Mouse (Mus musculus) thymus, adult 2 months (tissue): Measurements from ENCODE around the gene Gemin6. TPM values are rescaled to one million over a fixed set of nuclear protein-coding genes. Genes with fewer than 3 reads are reported as not detected.
"Not testable (repeated sequence)": the region's sequence is repeated elsewhere in the genome, so short reads cannot be mapped to it uniquely, and the experiment has no call there.

Experiments used
- DNase-seq: peaks from one replicate; pipeline ENCODE4 v3.0.0; 2021
- H3K27ac ChIP-seq: fragments of 200-500 bp; 2 replicates; pipeline ENCODE4 v1.5.1; 2012; ENCODE audit warnings: low read length, control low read depth; ENCODE audit not compliant: control insufficient read depth, insufficient read depth
- H3K27me3 ChIP-seq: fragments of 200-500 bp; 2 replicates; pipeline ENCODE4 v1.6.1; 2012; ENCODE audit warnings: mild to moderate bottlenecking, low read length, moderate library complexity, mixed read lengths; ENCODE audit not compliant: control insufficient read depth, insufficient read depth
- H3K36me3 ChIP-seq: fragments of 200-500 bp; 2 replicates; pipeline ENCODE4 v1.6.1; 2012; ENCODE audit warnings: mild to moderate bottlenecking, low read length, moderate library complexity; ENCODE audit not compliant: control insufficient read depth, insufficient read depth
- H3K4me1 ChIP-seq: fragments of 200-500 bp; replicated peaks from 2 replicates; pipeline ENCODE4 v1.6.1; 2012; ENCODE audit warnings: low read length; ENCODE audit not compliant: control insufficient read depth, insufficient read depth
- H3K4me3 ChIP-seq: fragments of 200-500 bp; 2 replicates; pipeline ENCODE4 v1.5.1; 2012; ENCODE audit warnings: mild to moderate bottlenecking, low read length, control low read depth, moderate library complexity; ENCODE audit not compliant: control insufficient read depth, insufficient read depth
- CTCF ChIP-seq: fragments of 200-500 bp; IDR thresholded peaks from 2 replicates; pipeline ENCODE4 v1.5.1; 2012; ENCODE audit warnings: mild to moderate bottlenecking, control low read depth, low read length, moderate library complexity, borderline replicate concordance; ENCODE audit not compliant: control insufficient read depth, poor library complexity, insufficient read depth; ENCODE audit errors: extremely low read depth
- POLR2A ChIP-seq: fragments of 200-500 bp; IDR thresholded peaks from 2 replicates; pipeline ENCODE4 v1.6.1; 2012; ENCODE audit warnings: mild to moderate bottlenecking, low read length, control low read depth, moderate library complexity; ENCODE audit not compliant: control insufficient read depth, poor library complexity, insufficient read depth; ENCODE audit errors: extremely low read depth
- WGBS: fragments of 180-500 bp; shearing (Covaris S2); methylation state at CpG from one replicate; pipeline ENCODE4 v1.1.7; 2018; 5-methylcytosine and 5-hydroxymethylcytosine counted together
- polyA plus RNA-seq: library from polyadenylated mRNA; depleted of rRNA; stranded (reverse); fragments of >200 nt; gene quantifications from 2 replicates; pipeline ENCODE4 v1.2.3, GENCODE M21; 2012; rRNA removed

Gemin6 gene
- polyA plus RNA-seq, 1 experiment: 4.6 TPM

DNA sequence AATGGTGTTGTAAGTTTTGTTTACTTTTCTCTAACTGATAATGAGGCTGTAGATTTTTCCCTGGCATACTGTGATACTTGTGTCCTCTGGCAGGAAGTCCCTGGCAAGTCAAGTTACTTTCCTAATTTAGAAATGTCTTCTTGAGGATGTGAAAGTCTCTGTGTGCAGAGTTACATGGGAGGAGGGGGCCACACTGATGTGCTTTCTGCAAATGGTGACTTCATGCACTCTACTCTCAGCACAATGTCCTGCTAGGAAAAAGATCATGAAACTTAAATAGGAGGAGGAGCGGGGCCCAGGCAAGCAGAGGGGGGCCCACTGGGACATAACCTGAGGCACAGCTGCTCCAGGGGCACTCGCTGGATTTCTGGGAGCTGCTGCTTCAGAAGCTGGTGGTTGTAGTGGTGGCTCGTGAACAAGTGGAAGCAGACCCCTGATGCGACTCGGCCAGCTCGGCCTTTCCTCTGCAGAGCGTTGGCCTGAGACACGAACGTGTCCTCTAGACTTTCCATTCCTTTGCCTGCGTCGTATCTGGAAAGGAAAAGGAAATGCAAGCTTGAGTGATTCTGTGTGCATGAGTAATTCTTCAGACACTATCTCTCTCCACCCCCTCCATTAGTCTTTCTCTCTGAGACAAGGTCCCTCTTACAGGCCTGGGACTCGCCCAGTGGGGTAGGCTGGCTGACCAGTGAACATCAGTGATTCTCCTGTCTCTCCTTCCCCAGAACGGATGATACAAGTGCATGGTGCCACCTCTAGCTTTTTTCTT is 28.7 kb downstream of the Gemin6 start:
- no peaks in the 10 kb centered on the region for H3K4me1 ChIP-seq
- no peak overlapping the region for H3K4me3 ChIP-seq
- TF ChIP-seq POLR2A (no peak), CTCF (no peak)
- peaks cover 60% of the 10 kb centered on the region for H3K36me3 ChIP-seq
- H3K27ac ChIP-seq: no peak overlapping the region
- H3K27me3 ChIP-seq: no peaks in the 10 kb centered on the region
- DNase-seq: no peak
- WGBS: 94% methylated on average over 13 of the region's 13 CpGs

DNA sequence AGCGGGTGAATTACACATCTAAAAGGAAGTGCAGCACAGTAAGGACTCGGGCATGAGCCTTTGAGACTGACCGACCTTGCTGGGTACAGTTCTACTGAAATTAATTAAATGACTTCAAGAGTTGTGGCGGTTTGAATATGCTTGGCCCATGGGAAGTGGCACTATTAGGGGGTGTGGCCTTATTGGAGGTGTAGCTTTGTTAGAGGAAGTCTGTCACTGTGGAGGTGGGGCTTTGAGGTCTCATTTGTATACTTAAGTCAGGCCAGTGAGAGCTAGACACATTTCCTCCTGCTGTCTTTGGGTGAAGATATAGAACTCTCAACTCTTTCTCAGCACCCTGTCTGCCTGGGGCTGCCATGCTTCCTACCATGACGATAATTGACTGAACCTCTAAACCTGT is 30.2 kb downstream of the Gemin6 start:
- no peak for DNase-seq
- peaks cover 64% of the 10 kb centered on the region for H3K36me3 ChIP-seq
- WGBS: over 99% methylated on average over 5 of the region's 5 CpGs
- no peaks in the 10 kb centered on the region for H3K27me3 ChIP-seq
- TF ChIP-seq CTCF (no peak), POLR2A (no peak)
- H3K27ac ChIP-seq: no peak overlapping the region
- no peak overlapping the region for H3K4me3 ChIP-seq
- no peaks in the 10 kb centered on the region for H3K4me1 ChIP-seq

DNA sequence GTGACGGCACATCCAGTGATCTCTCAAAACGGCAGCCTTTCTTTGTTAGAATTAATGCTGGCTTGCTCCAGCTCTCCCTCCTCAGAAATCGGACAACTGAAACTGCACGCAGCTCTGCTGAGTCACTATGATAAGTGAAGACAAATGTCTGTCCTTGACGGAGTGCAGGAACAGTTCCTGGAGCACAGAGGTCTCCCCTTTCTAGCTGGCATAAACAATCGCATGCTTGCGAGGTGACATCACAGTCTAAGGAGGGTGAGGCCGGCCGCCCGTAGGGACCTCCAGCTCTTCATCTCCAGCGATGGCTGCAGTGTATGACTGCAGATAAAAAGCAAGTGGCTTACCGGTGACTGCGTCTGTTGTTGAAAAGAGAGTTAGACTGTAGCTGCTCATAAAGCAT is 31.0 kb downstream of the Gemin6 start:
- Histone ChIP-seq H3K36me3 (peaks cover 61% of the 10 kb centered on the region), H3K4me3 (no peak overlapping the region), H3K4me1 (no peaks in the 10 kb centered on the region), H3K27ac (no peak overlapping the region), H3K27me3 (no peaks in the 10 kb centered on the region)
- TF ChIP-seq POLR2A: no peak
- TF ChIP-seq CTCF: no peak
- DNase-seq: no peak
- WGBS: 92% methylated on average over 13 of the region's 13 CpGs

GRCm38 (mm10) chr17:80267065-80267464 is 42.8 kb downstream of the Gemin6 start:
- peaks cover 51% of the 10 kb centered on the region for H3K36me3 ChIP-seq
- no peaks in the 10 kb centered on the region for H3K27me3 ChIP-seq
- DNase-seq: no peak
- H3K4me1 ChIP-seq: no peaks in the 10 kb centered on the region
- no peak overlapping the region for H3K4me3 ChIP-seq
- H3K27ac ChIP-seq: no peak overlapping the region
- TF ChIP-seq POLR2A (no peak), CTCF (no peak)
- WGBS: 97% methylated on average over 4 of the region's 4 CpGs

GRCm38 (mm10) chr17:80268151-80268550 is 43.9 kb downstream of the Gemin6 start:
- over 99% methylated on average over 3 of the region's 3 CpGs for WGBS
- Histone ChIP-seq H3K4me3 (no peak overlapping the region), H3K36me3 (peaks cover 59% of the 10 kb centered on the region), H3K4me1 (no peaks in the 10 kb centered on the region), H3K27me3 (no peaks in the 10 kb centered on the region), H3K27ac (no peak overlapping the region)
- DNase-seq: no peak
- TF ChIP-seq POLR2A (no peak), CTCF (no peak)

DNA sequence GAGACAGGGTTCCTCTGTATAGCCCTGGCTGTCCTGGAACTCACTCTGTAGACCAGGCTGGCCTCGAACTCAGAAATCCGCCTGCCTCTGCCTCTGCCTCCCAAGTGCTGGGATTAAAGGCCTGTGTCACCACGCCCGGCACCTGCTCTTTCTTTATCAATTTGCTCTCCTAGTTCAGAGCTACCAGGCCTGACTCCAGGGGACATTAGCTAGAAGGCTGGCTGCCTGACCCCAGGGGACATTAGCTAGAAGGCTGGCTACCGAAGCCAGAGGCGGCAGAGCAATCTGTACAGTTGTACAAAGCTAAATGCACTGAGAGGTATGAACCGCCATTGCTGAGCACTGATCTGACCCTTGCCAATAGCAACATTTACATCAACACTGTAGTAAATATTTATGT is 46.4 kb downstream of the Gemin6 start:
- peaks cover 57% of the 10 kb centered on the region for H3K36me3 ChIP-seq
- 97% methylated on average over 7 of the region's 7 CpGs for WGBS
- not testable (repeated sequence) for H3K27me3 ChIP-seq

More for the DNA sequence above, 46.4 kb downstream of the Gemin6 start:
- DNase-seq, H3K4me1 ChIP-seq, H3K4me3 ChIP-seq, H3K27ac ChIP-seq: not testable (repeated sequence)

Other genes with a start within 250 kb of the Gemin6 start
- gene Hnrnpll, start 162.1 kb upstream of the Gemin6 start, polyA plus RNA-seq: 30.5 and 37.8 TPM in 2 replicates
- gene Galm, start 97.0 kb upstream of the Gemin6 start, polyA plus RNA-seq: 8.7 and 9.3 TPM in 2 replicates
- 131 and 148 TPM in 2 replicates for gene Srsf7, start 17.1 kb upstream of the Gemin6 start, polyA plus RNA-seq
- gene Ttc39d, start 17.0 kb upstream of the Gemin6 start, polyA plus RNA-seq: not detected in 2 replicates
- 2.5 and 3.8 TPM in 2 replicates for gene Morn2, start 65.8 kb downstream of the Gemin6 start, polyA plus RNA-seq
- 16.6 and 18.9 TPM in 2 replicates for gene Dhx57, start 66.0 kb downstream of the Gemin6 start, polyA plus RNA-seq
- 0.12 and 0.23 TPM in 2 replicates for gene Arhgef33, start 83.0 kb downstream of the Gemin6 start, polyA plus RNA-seq
- 1.2 TPM in 1 of 2 replicates, not detected in the other for gene Gm10190, start 149.1 kb downstream of the Gemin6 start, polyA plus RNA-seq